Mouse (Mus musculus) ES-E14 (cell line): ENCODE data around the gene Kirrel3. TPM values are rescaled to one million over a fixed set of nuclear protein-coding genes. Genes with fewer than 3 reads are reported as not detected.

ENCODE experiments used
- DNase-seq: peaks from one replicate; pipeline ENCODE4 v3.0.0-alpha.2; 2013; ENCODE audit warnings: low read depth, low spot score
- H3K27ac ChIP-seq: 2 replicates; pipeline ENCODE4 v1.5.1; 2012; ENCODE audit warnings: low read depth, mild to moderate bottlenecking, low read length, moderate library complexity, mixed read lengths; ENCODE audit not compliant: poor library complexity, insufficient read depth, severe bottlenecking
- H3K36me3 ChIP-seq: 2 replicates; pipeline ENCODE4 v1.6.1; 2012; ENCODE audit warnings: mild to moderate bottlenecking, low read length, moderate library complexity, mixed read lengths; ENCODE audit not compliant: control insufficient read depth, poor library complexity, insufficient read depth, severe bottlenecking
- H3K4me1 ChIP-seq, 2 experiments: fragments of 150-350 bp in 1 of 2; sonication (generic) in 1 of 2; 2 replicates each; pipeline ENCODE4 v1.6.1; 2012; ENCODE audit warnings: low read length in 2 of 2, mild to moderate bottlenecking in 1 of 2, mixed read lengths in 1 of 2; ENCODE audit not compliant: control insufficient read depth in 2 of 2, insufficient read depth in 2 of 2, poor library complexity in 1 of 2
- H3K4me3 ChIP-seq, 2 experiments: fragments of 150-350 bp in 1 of 2; sonication (generic) in 1 of 2; 2 replicates each; pipeline ENCODE4 v1.5.1; 2012; ENCODE audit warnings: low read length in 2 of 2, low read depth in 1 of 2, mild to moderate bottlenecking in 1 of 2, mixed read lengths in 1 of 2; ENCODE audit not compliant: insufficient read depth in 1 of 2, poor library complexity in 1 of 2, severe bottlenecking in 1 of 2
- H3K9ac ChIP-seq: 2 replicates; pipeline ENCODE4 v1.6.1; 2012; ENCODE audit warnings: low read depth, mild to moderate bottlenecking, low read length, mixed read lengths; ENCODE audit not compliant: poor library complexity, insufficient read depth, severe bottlenecking
- H3K9me3 ChIP-seq: fragments of 150-350 bp; sonication (generic); 2 replicates; pipeline ENCODE4 v1.6.1; 2012; ENCODE audit warnings: low read depth, mild to moderate bottlenecking, low read length; ENCODE audit not compliant: control insufficient read depth, insufficient read depth
- CHD2 ChIP-seq: IDR thresholded peaks from 2 replicates; pipeline ENCODE4 v1.6.1; 2014; ENCODE audit warnings: mild to moderate bottlenecking, low read depth, low read length, inconsistent platforms
- HCFC1 ChIP-seq: IDR thresholded peaks from 2 replicates; pipeline ENCODE4 v1.6.1; 2012; ENCODE audit warnings: low read length, inconsistent platforms, borderline replicate concordance; ENCODE audit not compliant: insufficient read depth
- MAFK ChIP-seq: IDR thresholded peaks from 2 replicates; pipeline ENCODE4 v1.6.1; 2014; ENCODE audit warnings: mild to moderate bottlenecking, low read depth, low read length, inconsistent platforms; ENCODE audit not compliant: insufficient read depth
- ZC3H11A ChIP-seq: IDR thresholded peaks from 2 replicates; pipeline ENCODE4 v1.6.1; 2012; ENCODE audit warnings: low read depth, mild to moderate bottlenecking, inconsistent platforms, low read length, borderline replicate concordance
- ZNF384 ChIP-seq: IDR thresholded peaks from 2 replicates; pipeline ENCODE4 v1.6.1; 2012; ENCODE audit warnings: low read depth, low read length, inconsistent platforms
- in situ Hi-C, 2 experiments: fragments of 600-800 bp; cut with MboI; formaldehyde crosslinking; loops; one replicate each; pipeline ENCODE4 v1.15.1; 2025; ENCODE audit warnings: low sequenced_read_pairs in 2 of 2, inconsistent platforms in 1 of 2; ENCODE audit not compliant: unreplicated experiment in 2 of 2
- total RNA-seq: library from RNA; depleted of rRNA; stranded (reverse); fragments of 300-350 nt; gene quantifications from 2 replicates; pipeline ENCODE4 v1.2.3, GENCODE M21; 2012

The Kirrel3 gene
- total RNA-seq, 1 experiment, result 0.67 TPM

DNA sequence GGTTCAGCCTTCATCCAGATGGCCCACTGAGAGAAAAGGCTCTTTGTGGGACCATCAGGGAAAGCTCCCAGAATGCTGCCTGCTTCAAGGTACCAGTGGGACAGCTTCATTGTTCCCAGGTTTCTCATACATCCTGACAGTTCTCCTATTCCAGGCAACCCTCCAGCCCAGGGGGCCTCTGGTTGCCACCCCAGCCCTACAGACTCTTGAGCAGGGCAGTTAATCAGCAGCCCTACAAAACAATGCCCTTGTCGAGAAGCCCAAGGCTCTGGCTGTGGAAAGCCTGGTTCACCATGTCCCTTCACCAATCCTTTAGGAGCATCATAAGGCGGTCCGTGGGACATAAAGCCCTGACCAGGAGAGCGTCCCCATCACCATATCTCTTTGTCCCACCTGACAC lies 567.0 kb downstream of the Kirrel3 start:
- H3K4me3 ChIP-seq, result no peak overlapping the region
- H3K9me3 ChIP-seq, result no peaks in the 10 kb centered on the region
- DNase-seq, result no peak
- in situ Hi-C loops, result no loop called here
- no peaks in the 10 kb centered on the region for H3K4me1 ChIP-seq
- H3K9ac ChIP-seq, result no peak overlapping the region
- H3K27ac ChIP-seq, result no peak overlapping the region
- peaks cover 10% of the 10 kb centered on the region for H3K36me3 ChIP-seq
- TF ChIP-seq HCFC1 (no peak), ZNF384 (no peak), ZC3H11A (no peak), MAFK (no peak), CHD2 (no peak)

DNA sequence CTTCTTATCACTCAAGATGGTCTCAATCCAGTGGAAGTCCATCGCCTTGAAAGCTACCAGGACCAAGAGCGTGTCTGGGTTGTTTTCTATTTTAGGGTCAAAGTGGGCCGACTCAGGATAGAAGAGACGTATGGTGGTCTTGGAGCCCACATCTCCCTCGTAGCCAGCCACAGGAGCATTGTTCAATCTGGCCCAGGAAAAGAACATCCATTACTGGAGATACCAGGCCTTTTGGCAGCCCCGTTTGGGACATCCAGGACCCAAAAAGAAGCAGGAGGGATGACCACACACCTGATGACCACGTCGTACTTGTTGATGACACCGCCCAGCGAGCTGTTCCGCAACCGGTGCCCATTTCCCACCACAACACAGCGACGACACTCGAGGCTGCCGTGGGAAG lies 567.4 kb downstream of the Kirrel3 start:
- Histone ChIP-seq H3K27ac (no peak overlapping the region), H3K4me1 (no peaks in the 10 kb centered on the region), H3K36me3 (peaks cover 10% of the 10 kb centered on the region), H3K9ac (no peak overlapping the region), H3K9me3 (no peaks in the 10 kb centered on the region), H3K4me3 (no peak overlapping the region)
- TF ChIP-seq ZC3H11A, result no peak
- TF ChIP-seq MAFK, result no peak
- TF ChIP-seq HCFC1, result no peak
- no peak for TF ChIP-seq CHD2
- TF ChIP-seq ZNF384, result no peak
- in situ Hi-C loops, result no loop called here
- no peak for DNase-seq

DNA sequence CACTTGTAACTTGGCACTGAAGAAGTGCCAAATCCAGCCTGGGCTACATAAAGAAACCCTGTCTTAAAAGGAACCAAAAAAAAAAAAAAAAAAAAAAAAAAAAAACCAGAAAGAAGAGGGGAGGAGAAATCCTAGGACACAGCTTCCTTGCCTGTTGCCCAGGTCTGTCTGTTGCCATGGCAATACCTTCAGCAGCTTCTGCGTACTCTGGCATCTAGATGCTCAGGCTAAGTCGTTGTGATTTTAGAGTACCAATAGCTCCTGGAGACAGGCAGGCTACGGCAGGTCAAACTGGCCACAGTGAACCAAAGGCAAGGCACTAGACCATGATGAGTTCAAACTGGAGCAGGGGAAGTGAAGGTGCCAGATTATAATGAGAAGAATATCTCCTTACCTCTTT lies 568.0 kb downstream of the Kirrel3 start:
- TF ChIP-seq MAFK, result no peak
- TF ChIP-seq CHD2, result no peak
- TF ChIP-seq HCFC1, result no peak
- TF ChIP-seq ZC3H11A, result no peak
- 0 out of 2 replicates have a peak, but pooled peaks have one; percentile 33 for TF ChIP-seq ZNF384
- DNase-seq, result no peak
- H3K36me3 ChIP-seq, result peaks cover 10% of the 10 kb centered on the region
- in situ Hi-C loops, result no loop called here
- H3K27ac ChIP-seq, result no peak overlapping the region
- H3K9me3 ChIP-seq, result no peaks in the 10 kb centered on the region
- H3K4me3 ChIP-seq, result no peak overlapping the region
- H3K4me1 ChIP-seq, result no peaks in the 10 kb centered on the region
- H3K9ac ChIP-seq, result no peak overlapping the region

DNA sequence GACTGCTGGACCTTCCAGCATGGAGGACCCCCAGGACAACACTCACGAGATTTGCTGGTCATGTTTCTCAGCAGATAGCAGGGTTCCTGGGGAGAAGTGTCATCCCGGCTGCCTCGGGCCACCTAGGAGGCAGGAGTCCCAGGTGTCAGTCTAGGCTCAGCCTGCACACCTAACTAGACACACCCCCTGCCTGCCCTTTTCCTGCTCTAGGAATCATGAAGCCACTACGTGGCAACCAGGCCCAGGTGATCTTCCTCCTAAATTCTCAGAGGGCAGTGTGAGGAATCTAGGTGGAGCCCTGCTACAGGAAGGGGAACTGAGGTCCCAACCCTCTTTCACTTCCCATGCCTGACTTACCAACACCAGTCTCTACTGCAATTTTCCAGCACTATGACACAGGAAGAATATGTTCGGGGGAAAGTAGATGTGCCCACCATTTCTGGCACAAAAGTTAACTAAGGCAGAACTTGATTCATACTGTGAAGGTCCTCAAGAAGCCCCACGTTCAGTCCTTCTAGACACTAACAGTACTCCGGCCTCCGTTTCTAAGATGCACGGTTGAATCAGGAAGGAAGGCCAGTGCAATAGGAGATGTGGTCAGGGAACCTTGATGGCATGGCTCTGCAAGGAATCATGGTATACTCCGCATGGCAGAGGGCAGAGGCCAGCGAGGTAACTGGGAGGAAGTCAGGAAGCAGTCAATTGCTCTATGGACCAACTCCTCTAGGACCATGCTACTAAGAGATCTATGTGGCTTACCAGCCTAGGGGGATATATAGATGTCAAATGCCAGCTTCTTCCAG lies 570.0 kb downstream of the Kirrel3 start:
- in situ Hi-C loops, result no loop called here
- no peak overlapping the region; the same call in 1 of the 2 replicates for H3K27ac ChIP-seq
- H3K36me3 ChIP-seq, result peaks cover 10% of the 10 kb centered on the region
- no peak for DNase-seq
- no peak overlapping the region for H3K4me3 ChIP-seq
- no peak overlapping the region for H3K9ac ChIP-seq
- TF ChIP-seq ZNF384 (no peak), CHD2 (no peak)
- H3K4me1 ChIP-seq, result no peaks in the 10 kb centered on the region
- H3K9me3 ChIP-seq, result no peaks in the 10 kb centered on the region

DNA sequence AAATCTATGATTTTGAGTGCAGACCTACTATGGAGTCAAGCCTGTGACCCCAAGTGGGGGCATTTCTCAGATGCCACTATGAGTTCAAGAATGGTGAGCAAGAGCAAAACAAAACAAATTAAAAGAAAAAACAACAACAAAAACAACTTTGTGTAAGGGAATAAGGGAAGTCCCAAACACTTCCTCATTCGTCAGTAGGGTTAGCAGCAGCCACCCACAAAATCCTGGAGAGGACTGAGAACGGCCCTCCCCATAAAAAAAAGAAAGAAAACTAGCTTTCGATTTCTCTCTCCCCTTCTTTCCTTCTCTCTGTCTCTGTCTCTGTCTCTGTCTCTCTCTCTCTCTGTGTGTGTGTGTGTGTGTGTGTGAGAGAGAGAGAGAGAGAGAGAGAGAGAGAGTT lies 570.9 kb downstream of the Kirrel3 start:
- TF ChIP-seq MAFK (no peak), HCFC1 (no peak), CHD2 (no peak), ZNF384 (no peak), ZC3H11A (no peak)
- 0 out of 4 replicates have a peak, but pooled peaks cover 0 to 3% of the 10 kb centered on the region in 2 experiments for H3K4me1 ChIP-seq
- no peak overlapping the region for H3K4me3 ChIP-seq
- H3K9me3 ChIP-seq, result no peaks in the 10 kb centered on the region
- no peak overlapping the region for H3K9ac ChIP-seq
- H3K36me3 ChIP-seq, result peaks cover 10% of the 10 kb centered on the region
- H3K27ac ChIP-seq, result no peak overlapping the region
- in situ Hi-C loops, result no loop called here
- no peak for DNase-seq
